Mouse (Mus musculus): ENCODE measurements around the gene Jup. TPM values are rescaled to one million over a fixed set of nuclear protein-coding genes. Genes with fewer than 3 reads are reported as not detected.
"Not testable (repeated sequence)": the region's sequence is repeated elsewhere in the genome, so short reads cannot be mapped to it uniquely, and the experiment has no call there.

Gene Jup
- total RNA-seq, 2 experiments from 2014 or later, result 252 to 272 TPM

DNA sequence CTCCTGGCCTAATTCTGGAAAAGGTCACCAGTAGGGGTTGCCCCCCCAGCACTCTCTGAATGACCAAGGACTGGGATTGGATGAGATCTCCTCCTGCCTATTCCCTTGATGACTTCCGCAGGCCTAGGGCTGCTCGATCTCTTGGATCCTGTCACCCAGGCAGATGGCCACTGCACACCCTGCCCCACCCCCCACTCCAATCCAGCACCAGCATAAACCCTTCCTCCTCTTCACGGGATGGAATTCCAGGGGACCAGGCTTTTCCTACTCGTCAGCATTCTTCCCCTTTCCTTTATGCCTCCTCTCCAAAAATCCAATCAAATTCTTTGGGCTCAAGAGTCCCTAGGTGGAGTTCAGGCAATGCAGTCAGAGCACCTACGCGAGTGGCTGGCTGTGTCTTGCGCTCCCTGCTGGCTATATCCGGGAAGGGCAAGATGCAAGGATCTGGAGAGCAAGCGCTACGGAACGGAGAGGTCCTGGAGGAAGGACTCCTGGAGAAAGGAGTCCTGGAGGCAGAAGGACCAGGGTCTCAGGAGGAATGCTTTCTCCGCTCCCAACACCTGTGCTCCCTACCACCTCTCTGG lies 34.5 kb downstream of the Jup start:
- DNase-seq, result peak; percentile 69 to 74
- intact Hi-C loops (cut with DNase I), result loop anchor here (1.0 to 5.0 kb wide), 4 partner anchors 26 to 194 kb away; partner anchors contain the start of gene Klhl11

DNA sequence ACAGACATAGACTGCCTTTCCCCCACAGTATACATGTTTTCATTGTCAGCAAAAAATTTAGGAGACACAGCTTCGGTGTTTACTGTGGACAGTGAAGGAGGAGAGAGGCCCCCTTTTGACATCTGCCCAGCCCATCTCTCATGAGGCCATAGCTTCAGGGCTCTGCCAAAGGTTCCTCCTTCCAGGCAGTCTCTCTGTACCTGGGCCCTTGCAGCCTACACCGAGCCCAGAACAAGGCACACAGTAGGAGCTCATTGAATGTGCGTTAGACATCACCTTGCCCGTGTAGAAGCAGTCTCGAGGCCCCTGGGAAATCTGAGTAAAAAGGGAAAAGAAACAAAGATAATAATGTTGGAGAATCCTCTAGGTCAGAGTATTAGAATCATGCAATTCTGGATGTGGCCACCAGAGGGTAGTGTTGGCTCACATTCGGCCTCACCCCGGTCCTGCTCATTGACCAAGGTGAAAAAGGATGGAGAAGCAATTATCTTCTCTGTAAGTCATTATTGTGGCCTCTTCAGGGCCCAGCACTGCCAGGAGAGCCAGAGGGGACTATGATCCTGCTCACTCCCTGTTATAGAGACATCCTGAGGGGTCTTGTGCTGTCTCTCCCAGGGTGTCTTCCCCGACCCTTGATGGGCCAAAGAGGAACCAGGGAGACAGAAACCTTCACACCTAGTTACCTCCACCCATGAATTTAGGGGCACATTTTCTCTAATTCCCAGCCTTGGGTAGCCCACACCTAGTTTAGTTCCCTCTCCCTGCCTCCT lies 35.2 kb downstream of the Jup start:
- intact Hi-C loops (cut with DNase I), result loop anchor here (1.0 to 5.0 kb wide), 4 partner anchors 26 to 195 kb away; partner anchors contain the start of gene Klhl11
- DNase-seq, result peak; percentile 83 to 84

DNA sequence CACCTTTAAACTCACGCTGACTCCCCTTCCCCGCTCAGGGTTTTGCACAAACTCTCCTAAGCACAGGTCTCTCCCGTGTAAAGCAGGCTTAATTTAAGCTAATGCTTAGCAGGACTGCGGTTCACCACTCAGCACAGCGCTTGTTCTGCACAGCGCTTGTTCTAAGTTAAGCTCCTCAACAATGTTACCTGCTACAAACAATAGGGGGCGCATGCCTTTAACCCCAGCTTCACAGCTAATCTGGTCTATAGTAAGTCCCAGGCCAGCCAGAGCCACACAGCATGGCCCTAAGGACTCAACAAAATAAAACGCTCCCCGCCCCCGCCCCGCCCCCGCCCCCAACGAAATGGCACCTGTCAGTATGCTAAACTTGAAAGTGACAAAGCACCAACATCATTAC lies 36.5 kb downstream of the Jup start:
- not testable (repeated sequence) for DNase-seq
- intact Hi-C loops (cut with DNase I), result loop anchor here (5.0 kb wide), 1 partner anchor 196 kb away; no protein-coding TSS in a partner anchor

DNA sequence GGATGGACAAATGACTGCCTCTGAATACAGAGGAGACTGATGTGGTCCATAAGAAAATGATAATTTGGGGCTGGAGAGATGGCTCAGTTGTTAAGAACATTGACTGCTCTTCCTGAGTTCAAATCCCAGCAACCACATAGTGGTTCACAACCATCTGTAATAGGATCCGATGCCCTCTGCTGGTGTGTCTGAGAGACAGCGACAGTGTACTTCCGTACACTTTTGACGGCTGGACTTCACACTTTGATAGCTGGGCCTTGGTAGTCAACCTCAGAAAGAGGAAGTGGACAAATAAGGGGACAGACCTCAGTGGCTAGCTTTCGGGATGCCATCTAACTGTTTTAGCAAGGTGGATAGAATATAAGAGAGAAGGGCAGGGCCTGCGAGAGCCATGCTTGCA lies 37.4 kb downstream of the Jup start:
- DNase-seq, result no peak
- intact Hi-C loops (cut with DNase I), result loop anchor here (5.0 kb wide), 1 partner anchor 197 kb away; no protein-coding TSS in a partner anchor

DNA sequence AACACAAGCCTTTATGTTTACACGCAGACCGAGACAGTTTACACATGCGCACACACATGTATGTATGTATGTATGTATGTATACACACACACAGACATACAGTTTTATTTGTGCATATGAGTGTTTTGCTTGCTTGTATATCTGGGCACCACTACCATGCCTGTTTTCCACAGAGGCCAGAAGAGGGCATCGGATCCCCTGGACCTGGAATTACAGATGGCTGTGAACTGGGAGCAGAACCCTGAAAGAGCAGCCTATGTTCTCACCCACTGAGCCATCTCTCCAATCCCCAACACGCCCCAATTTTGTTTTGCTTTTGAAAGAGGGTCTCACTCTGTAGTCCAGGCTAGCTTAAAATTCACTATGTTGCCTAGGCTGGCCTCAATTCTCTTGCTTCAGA lies 40.2 kb downstream of the Jup start:
- intact Hi-C loops (cut with DNase I), result loop anchor here (10.0 kb wide), 1 partner anchor 337 kb away; the partner anchor contains the start of gene Zfp385c
- no peak for DNase-seq

DNA sequence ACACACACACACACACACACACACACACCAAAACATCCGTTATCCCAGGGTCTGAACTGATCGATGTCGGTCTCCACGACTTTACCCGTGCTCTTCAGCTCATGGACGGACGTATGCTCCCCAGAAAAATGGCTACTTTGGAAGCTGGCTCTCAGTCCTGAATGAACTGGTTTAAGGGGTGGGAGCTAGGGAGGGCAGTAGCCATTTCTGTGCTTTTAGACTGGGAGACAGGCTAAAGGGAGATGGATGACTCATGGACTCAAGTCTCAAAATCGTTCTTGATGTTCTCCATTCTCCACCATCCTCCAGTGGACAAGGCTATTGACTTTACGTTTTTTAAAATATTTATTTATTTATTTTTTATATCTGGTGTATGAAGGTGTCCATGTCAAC lies 40.7 kb downstream of the Jup start:
- no peak for DNase-seq
- intact Hi-C loops (cut with DNase I), result loop anchor here (10.0 kb wide), 1 partner anchor 338 kb away; the partner anchor contains the start of gene Zfp385c

DNA sequence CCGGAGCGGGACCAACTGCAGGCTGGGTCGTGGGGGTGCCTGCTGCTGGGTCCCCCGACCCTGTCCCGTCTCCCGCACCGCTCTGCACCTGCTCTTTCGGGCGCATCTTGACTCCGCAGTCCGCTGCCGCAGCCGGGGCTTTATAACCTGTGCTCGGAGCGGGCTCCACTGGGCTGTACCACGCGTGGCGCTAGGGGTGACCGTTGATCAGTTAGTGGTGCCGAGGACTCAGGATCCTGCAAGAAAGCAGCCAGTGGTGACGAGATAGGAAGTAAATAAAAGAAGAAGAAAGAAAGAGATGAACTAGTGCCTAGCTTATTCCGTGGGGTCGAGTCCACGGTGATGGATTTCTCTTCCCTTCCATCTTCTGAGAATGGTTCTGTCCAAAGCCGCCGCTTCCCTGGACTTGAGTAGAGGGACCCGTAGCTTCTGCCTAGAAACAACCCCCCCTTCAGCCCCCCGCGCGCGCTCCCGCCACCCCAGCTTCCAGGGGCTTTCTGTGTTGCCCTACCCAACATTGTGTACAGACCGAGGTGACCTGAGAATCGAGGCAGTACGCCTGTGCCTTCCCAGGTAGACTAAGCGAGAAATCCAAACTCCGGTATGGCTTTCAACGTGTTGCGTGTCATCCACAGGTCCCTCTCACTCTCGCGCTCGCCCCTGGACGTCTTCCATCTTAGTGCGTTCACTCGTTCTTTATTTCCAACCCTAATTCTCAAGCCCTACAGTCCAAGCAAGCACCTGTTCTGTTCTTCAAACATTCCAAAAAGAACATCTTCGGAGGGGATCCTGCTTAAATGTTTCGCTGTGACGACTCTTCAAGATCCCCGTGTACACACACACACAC lies 41.4 kb downstream of the Jup start, which contains the start of gene Hap1:
TSS of gene Hap1 (minus strand) at position 157 of the 847 bp plus-strand sequence.
- intact Hi-C loops (cut with DNase I), result loop anchor here (2.0 to 10.0 kb wide), 2 partner anchors 33 to 339 kb away; partner anchors contain the start of gene Zfp385c
- DNase-seq, result peak; percentile 74 to 84

DNA sequence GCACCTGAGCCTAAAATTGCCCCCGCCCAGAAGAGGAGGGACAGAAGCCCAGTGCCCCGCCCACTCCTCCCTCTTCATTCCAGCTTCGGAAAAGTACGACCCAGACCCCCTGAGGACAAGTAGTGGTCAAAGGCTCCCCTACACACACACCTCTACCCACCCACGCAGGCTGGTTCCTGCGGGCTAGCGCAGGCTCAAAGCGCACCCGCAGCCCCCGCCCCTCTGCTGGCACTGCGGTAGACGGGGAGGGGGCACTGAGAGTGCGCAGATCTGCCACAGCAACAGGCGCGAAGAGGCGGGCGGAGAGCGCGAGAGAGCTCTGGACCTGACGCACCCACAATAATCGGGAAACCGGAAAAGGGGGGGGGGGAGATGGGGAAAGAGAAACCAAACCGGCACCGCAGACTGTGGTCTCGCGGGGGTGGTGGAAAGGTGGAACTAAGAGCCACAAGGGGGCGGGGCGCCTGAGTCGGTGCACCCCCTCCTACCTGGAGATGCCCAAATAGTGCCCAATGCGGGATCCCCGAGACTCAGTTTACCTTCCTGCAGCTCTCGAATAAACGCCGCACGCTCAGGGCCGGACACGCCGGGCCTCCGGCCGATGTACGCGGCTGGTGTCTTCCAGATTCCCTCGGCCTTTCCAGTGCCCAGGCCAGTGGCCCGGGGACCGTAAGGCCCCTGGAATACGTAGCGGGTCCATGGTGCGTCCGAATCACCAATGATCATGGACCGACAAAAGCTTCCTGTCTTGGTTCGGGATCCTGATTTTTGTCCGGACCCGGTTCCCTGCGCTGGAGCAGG lies 42.2 kb downstream of the Jup start:
- intact Hi-C loops (cut with DNase I), result loop anchor here (2.0 to 10.0 kb wide), 2 partner anchors 33 to 339 kb away; partner anchors contain the start of gene Zfp385c
- no peak for DNase-seq

DNA sequence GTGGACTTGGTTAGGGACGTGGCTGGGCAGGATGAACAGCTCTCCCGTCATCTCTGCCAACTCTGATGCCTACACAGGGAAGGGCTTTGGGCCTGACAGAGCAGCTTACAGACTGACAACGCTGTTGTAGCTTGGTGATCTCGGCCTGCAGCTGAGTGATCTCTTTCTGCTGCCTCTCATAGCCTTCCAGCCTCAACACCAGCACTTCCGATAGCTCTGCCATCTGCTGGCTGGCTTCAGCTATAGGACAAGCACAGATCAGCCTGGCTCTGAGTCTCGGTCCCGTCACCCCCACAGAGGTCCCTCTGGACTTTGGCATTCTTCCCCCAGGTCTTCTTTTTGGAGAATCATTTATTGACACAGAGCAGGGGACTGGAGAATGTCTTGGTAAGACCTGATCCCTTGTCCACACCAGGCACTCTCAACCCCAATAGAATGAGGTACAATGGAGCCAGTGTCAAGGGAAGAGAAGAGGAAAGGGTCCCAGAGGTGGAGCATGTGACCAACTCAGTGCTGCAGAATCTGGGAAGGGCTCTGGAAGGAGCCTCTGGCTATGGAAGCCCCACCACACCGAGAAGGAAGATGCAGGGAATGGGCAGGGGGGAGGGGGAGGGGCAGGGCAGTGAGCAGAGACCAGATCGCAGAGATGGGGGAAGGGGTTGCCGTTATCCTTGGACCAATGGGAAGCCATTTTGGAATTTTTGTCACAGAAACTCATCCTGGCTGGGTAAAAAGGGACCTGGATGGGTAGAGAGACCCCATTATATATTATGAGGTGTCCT lies 45.3 kb downstream of the Jup start:
- DNase-seq, result no peak
- intact Hi-C loops (cut with DNase I), result loop anchor here (10.0 kb wide), 1 partner anchor 343 kb away; the partner anchor contains the start of gene Zfp385c

DNA sequence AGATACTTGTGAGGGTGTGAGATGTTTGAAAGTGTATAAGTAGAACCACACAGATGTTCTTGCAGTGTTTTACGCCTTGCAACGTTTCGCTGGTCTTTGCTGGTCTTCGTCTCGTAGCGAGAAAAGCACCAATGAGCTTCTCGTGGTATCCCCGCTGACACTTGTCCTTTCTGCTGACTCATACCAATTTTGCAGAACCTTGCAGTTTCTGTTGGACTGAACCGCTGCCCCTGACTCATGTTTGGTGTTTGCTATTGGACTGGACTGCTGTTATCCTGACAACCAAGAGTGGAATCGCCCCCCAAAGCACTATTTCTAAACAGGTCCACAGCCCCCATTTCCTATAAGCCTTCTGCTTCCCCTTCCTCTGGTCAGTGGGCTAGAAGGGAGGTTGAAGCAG lies 53.3 kb downstream of the Jup start:
- intact Hi-C loops (cut with DNase I), result no loop called here
- DNase-seq, result no peak

DNA sequence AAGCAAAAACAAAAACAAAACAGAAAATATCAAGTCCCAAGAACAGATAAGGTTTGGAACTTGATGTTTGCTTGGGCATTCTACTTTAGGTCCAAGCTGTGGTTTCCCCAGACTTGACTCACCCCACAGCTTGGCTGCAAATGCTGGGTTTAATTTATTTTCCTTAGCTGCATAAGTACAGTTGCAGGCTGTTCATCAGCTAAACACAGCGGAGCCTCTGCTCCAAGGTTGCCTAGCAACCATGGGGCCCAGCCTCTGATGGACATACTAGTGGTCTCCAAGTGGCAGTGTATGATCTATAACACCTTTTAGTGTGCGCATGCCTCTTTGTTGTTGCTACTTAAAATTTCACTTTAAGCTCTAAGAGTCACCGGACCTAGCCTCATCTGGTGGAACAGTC lies 61.8 kb downstream of the Jup start:
- intact Hi-C loops (cut with DNase I), result no loop called here
- DNase-seq, result no peak

DNA sequence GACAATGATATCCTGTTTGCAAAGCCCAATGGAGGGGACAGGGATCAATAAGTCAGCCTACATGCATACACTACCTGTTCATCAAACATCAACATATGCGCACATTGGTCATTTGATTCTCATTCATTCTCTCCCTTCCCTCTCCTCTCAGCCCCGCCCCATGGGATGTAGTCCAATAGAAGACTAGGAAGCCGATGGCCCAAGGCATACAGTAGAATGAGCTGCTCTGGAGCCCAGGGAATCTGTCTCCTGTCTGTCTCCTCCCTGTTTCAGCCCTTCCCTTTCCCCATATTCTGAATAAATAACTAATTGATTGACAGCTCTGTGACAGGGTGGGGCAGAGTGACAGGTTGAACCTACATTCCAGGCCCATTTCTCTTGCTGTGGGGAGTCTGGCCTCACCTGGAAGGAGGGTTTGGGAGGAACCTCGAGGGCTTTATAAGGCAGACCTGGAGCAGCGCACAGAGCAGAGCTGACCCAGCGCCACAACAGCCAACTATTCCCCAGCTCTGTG lies 63.6 kb downstream of the Jup start, which contains the start of gene Gast:
TSS of gene Gast (plus strand) at position 464 of the 514 bp plus-strand sequence.
- intact Hi-C loops (cut with DNase I), result no loop called here
- DNase-seq, result no peak

DNA sequence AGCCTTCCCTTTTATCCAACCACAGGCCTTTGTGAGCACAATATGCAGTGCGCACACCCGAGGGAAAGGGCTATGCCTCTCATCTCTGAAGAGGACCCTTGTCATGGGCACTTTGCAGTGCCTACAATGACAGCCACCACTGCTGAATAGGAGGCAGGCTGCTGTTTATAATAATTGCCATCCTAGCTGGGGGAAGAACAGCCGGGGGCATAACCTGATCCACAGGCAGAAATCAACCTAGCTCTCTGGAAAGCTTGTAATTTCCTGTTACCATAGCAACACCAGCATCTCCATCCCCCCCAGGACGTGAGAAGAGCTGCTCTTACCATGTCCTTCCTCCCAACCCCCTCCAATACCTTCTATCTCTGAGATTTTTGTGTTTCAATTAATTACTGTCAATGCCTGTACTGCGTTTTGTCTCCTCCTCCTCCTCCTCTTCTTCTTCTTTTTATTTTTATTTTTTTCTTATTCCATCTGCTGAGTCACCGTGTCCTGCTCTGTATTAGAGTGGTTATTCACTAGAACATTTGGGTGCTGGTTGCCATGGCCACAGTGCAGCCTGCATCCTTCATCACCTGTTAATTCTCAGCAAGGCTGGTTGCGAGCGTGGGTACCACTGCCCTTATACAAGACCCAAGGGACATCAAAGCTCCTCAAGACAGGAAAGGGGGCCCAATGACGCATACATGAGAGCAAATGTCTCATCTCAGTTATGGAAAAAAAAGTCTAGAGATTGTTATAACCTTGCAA lies 64.6 kb downstream of the Jup start:
- intact Hi-C loops (cut with DNase I), result no loop called here
- DNase-seq, result no peak

DNA sequence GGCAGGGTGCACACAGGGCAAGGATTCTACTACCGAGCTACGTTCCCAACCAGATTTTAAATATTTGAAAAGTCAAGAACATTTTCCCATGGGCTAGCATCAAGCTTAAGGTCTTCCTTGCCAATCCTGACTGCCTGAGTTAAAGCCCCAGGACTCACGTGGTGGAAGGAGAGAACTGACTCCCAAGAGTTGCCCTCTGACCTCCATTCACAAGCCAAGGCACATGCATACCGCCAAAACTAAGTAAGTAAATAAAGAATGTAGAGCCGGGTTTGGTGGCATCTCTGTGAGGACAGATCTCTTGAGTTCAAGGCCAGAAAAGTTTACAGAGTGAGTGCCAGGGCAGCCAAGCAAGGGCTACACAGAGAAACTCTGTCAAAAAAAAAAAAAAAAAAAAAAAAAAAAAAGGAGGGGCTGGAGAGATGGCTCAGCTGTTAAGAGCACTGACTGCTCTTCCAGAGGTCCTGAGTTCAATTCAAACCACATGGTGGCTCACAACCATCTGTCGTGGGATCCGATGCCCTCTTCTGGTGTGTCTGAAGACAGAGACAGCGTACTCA lies 66.7 kb downstream of the Jup start:
- intact Hi-C loops (cut with DNase I); DNase-seq: not testable (repeated sequence)

DNA sequence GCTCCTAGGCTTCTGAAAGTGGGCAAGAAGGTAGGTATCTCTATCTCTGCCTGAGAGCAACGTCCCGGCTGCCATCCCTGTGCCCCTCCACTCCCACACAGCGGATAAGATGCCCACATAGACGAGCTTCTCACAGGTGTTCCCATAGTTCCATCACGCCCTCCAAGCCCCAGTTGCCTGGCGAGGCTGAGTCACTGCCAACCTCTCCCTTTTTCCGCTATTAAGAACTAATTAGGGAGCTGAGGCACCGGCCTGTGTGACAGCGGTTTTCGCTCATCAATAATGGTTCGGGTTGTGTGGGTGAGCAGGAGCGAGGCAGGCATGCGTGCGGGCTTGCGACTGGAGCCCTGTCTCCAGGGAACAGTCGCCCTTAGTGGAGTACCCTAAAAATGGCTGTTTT lies 67.3 kb downstream of the Jup start:
- intact Hi-C loops (cut with DNase I), result no loop called here

DNA sequence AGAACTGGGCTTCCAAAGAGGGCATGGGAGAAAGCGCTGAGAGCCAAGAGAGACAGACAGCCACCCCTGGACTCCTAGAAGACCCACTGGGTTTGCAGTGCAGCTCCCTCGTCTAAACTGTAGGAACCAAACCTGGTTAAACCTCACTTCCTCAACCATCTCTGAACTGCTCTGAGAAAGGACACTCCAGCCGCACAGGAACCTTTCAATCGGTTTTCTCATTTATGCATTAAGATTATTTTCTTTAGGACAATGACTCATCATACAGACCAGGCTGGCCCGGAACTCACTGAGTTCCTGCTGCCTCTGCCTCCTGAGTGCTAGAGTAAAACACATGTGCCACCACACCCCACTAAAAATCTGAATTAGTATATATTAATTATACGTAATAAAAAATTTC lies 69.8 kb downstream of the Jup start:
- intact Hi-C loops (cut with DNase I), result no loop called here
- DNase-seq, result no peak

More for the DNA sequence above, 67.3 kb downstream of the Jup start:
- DNase-seq, result no peak

DNA sequence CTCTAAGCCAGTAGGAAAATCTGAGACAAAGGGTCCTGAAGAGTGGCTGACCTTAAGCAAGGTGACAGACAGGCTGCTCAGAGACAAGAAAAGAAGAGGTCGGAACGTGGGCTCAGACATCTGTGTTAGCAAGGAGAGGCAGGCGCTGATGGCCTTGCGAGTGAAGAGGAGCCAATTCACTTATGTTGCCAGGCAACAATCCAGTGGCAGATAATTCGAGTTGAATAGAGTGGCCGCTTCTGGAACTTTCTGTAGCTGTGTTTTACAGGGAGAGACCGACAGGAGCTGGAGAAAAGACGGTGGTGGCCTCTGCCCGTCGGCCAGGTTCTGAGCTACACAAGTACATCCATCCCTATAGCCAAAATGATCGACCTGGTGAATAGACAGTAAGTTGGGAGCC lies 70.2 kb downstream of the Jup start:
- intact Hi-C loops (cut with DNase I), result no loop called here
- no peak for DNase-seq
